Mouse (Mus musculus): ENCODE results near the gene St7. TPM values are rescaled to one million over a fixed set of nuclear protein-coding genes. Genes with fewer than 3 reads are reported as not detected.

St7 gene
- total RNA-seq, 2 experiments from 2014 or later: 48.6 to 75.0 TPM

GRCm38 (mm10) chr6:17927746-17928145, 235.0 kb downstream of the St7 start:
- no peak for ATAC-seq (replicated peaks; ENCODE audit: low FRiP score, poor library complexity, severe bottlenecking)

- ATAC-seq (replicated peaks; ENCODE audit: low FRiP score, poor library complexity, severe bottlenecking): no peak
These were observed 238.5 kb downstream of the St7 start for GRCm38 (mm10) chr6:17931187-17931586.

- ATAC-seq (replicated peaks; ENCODE audit: low FRiP score, poor library complexity, severe bottlenecking): no peak
These were observed 239.1 kb downstream of the St7 start for GRCm38 (mm10) chr6:17931835-17932234.

- no peak for ATAC-seq (replicated peaks; ENCODE audit: low FRiP score, poor library complexity, severe bottlenecking)
These were observed 240.1 kb downstream of the St7 start for GRCm38 (mm10) chr6:17932806-17933205.

- ATAC-seq (replicated peaks; ENCODE audit: low FRiP score, poor library complexity, severe bottlenecking): no peak
These were observed 246.1 kb downstream of the St7 start for GRCm38 (mm10) chr6:17938631-17939346.

GRCm38 (mm10) chr6:17941916-17942315, 249.2 kb downstream of the St7 start:
- no peak for ATAC-seq (replicated peaks; ENCODE audit: low FRiP score, poor library complexity, severe bottlenecking)

- ATAC-seq (replicated peaks; ENCODE audit: low FRiP score, poor library complexity, severe bottlenecking): no peak
These were observed 249.6 kb downstream of the St7 start for GRCm38 (mm10) chr6:17942344-17942743.

GRCm38 (mm10) chr6:17943877-17944617, 251.3 kb downstream of the St7 start:
- no peak for ATAC-seq (replicated peaks; ENCODE audit: low FRiP score, poor library complexity, severe bottlenecking)

GRCm38 (mm10) chr6:17946456-17946855, 253.7 kb downstream of the St7 start:
- no peak for ATAC-seq (replicated peaks; ENCODE audit: low FRiP score, poor library complexity, severe bottlenecking)

- no peak for ATAC-seq (replicated peaks; ENCODE audit: low FRiP score, poor library complexity, severe bottlenecking)
These were observed 254.5 kb downstream of the St7 start for GRCm38 (mm10) chr6:17947130-17947831.

GRCm38 (mm10) chr6:17949103-17949502, 256.4 kb downstream of the St7 start:
- ATAC-seq (replicated peaks; ENCODE audit: low FRiP score, poor library complexity, severe bottlenecking): no peak

GRCm38 (mm10) chr6:17951779-17952178, 259.0 kb downstream of the St7 start:
- no peak for ATAC-seq (replicated peaks; ENCODE audit: low FRiP score, poor library complexity, severe bottlenecking)

- ATAC-seq (replicated peaks; ENCODE audit: low FRiP score, poor library complexity, severe bottlenecking): no peak
These were observed 270.7 kb downstream of the St7 start for GRCm38 (mm10) chr6:17963455-17963854.

- no peak for ATAC-seq (replicated peaks; ENCODE audit: low FRiP score, poor library complexity, severe bottlenecking)
These were observed 275.9 kb downstream of the St7 start for GRCm38 (mm10) chr6:17968467-17969144.

GRCm38 (mm10) chr6:17969815-17970214, 277.1 kb downstream of the St7 start:
- ATAC-seq (replicated peaks; ENCODE audit: low FRiP score, poor library complexity, severe bottlenecking): no peak

- no peak for ATAC-seq (replicated peaks; ENCODE audit: low FRiP score, poor library complexity, severe bottlenecking)
These were observed 278.7 kb downstream of the St7 start for GRCm38 (mm10) chr6:17971393-17971792.

- no peak for ATAC-seq (replicated peaks; ENCODE audit: low FRiP score, poor library complexity, severe bottlenecking)
These were observed 281.7 kb downstream of the St7 start for GRCm38 (mm10) chr6:17974416-17974815.

- ATAC-seq (replicated peaks; ENCODE audit: low FRiP score, poor library complexity, severe bottlenecking): no peak
These were observed 284.4 kb downstream of the St7 start for GRCm38 (mm10) chr6:17977165-17977564.

GRCm38 (mm10) chr6:17978324-17978723, 285.6 kb downstream of the St7 start:
- no peak for ATAC-seq (replicated peaks; ENCODE audit: low FRiP score, poor library complexity, severe bottlenecking)

GRCm38 (mm10) chr6:17978881-17979280, 286.1 kb downstream of the St7 start:
- ATAC-seq (replicated peaks; ENCODE audit: low FRiP score, poor library complexity, severe bottlenecking): no peak

All from erythroid progenitor cell, adult 5-6 weeks (primary cell).